ENCODE assay signal across 29 mouse cellular contexts in the genomic region with DNA sequence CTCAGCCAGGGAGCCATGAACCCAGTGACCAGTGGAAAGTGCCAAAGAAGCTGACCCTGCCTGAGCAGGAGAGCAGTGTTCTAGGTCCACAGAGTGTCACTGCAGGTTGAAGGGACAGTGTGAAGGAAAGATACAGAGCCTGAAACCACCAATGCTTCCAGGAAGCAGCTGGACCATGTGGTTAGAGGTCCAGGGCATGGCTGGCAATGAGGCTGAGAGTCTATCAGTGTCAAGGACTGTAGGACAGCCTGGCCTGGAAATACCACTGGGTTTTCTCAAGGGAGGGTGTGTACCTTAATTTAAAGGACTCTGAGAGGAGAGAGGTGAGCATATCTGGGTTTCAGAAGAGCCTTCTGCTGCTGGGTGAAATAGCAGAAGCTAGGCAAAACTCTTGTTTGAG. TPM values are rescaled to one million over a fixed set of nuclear protein-coding genes. Genes with fewer than 3 reads are reported as not detected.
A peak's percentile ranks its signal among the peaks of the same experiment; 100 is the strongest.
DNase-seq lines count a peak whose midpoint lies in the region; ATAC-seq and TF ChIP-seq lines count a peak whose summit lies in the region.
"Had no signal": no experiment of that assay in that cellular context is flagged by ENCODE, and none has a peak within 500 bp of the region (broad histone marks: within the 10 kb centered on the region; RNA-seq: fewer than 3 reads in every experiment).

No protein-coding gene starts in this region.

- ATAC-seq in forebrain, embryonic 16.5 days, result no peak
- ATAC-seq: activated CD4-positive, CD25-positive, alpha-beta regulatory T cell, adult 4 months; CD4-positive, CD25-positive, alpha-beta regulatory T cell, adult 4 months; forebrain, embryonic 14.5 days; hindbrain, postnatal 0 days; inflammation-experienced regulatory T-cells, adult 6 months; intestine, embryonic 16.5 days had no signal

- peak; percentile 36 for TF ChIP-seq CTCF in gastrocnemius, adult 2 months (IDR thresholded peaks at IDR 0.05)
- no peak for TF ChIP-seq CTCF in bone marrow macrophage, adult 2 months (IDR thresholded peaks at IDR 0.05; ENCODE audit: low read depth, low read length)
- no peak for TF ChIP-seq CTCF in embryonic fibroblast, embryonic 13.5 days (IDR thresholded peaks at IDR 0.05; ENCODE audit: borderline replicate concordance, insufficient read depth, low read length)

- no peak overlapping the region for H3K9ac ChIP-seq in forebrain, embryonic 16.5 days (replicated peaks; ENCODE audit: low read depth, low read length)
- H3K9ac ChIP-seq: heart, embryonic 13.5 days; hindbrain, embryonic 14.5 days had no signal

- H3K4me3 ChIP-seq in gastrocnemius, adult 2 months, result no peak overlapping the region
- no peak overlapping the region for H3K4me3 ChIP-seq in bone marrow macrophage, adult 2 months (ENCODE audit: insufficient read depth, low read length)
- no peak overlapping the region for H3K4me3 ChIP-seq in embryonic fibroblast, embryonic 13.5 days (ENCODE audit: insufficient read depth, low read length)
- H3K4me3 ChIP-seq in forebrain, embryonic 16.5 days (replicated peaks; ENCODE audit: low read length), result no peak overlapping the region
- H3K4me3 ChIP-seq: heart, embryonic 10.5 days; heart, embryonic 13.5 days had no signal

- H3K4me2 ChIP-seq in forebrain, embryonic 16.5 days (ENCODE audit: low read length), result no peak overlapping the region
- H3K4me2 ChIP-seq: heart, embryonic 13.5 days; hindbrain, embryonic 14.5 days had no signal

- TF ChIP-seq POLR2A in bone marrow macrophage, adult 2 months (IDR thresholded peaks at IDR 0.05; ENCODE audit: borderline replicate concordance, low read depth, low read length), result no peak
- TF ChIP-seq POLR2A in embryonic fibroblast, embryonic 13.5 days (IDR thresholded peaks at IDR 0.05; ENCODE audit: low read depth, low read length), result no peak

- no peaks in the 10 kb centered on the region for H3K36me3 ChIP-seq in forebrain, embryonic 16.5 days (ENCODE audit: control insufficient read depth, insufficient read depth)
- H3K36me3 ChIP-seq: heart, embryonic 10.5 days; heart, embryonic 13.5 days had no signal

- peak overlapping the region; percentile 83 for H3K27ac ChIP-seq in gastrocnemius, adult 2 months
- peak overlapping the region; percentile 97 for H3K27ac ChIP-seq in bone marrow macrophage, adult 2 months (ENCODE audit: insufficient read depth, low read depth, low read length)
- peak overlapping the region; percentile 95 for H3K27ac ChIP-seq in embryonic fibroblast, embryonic 13.5 days (ENCODE audit: insufficient read depth, low read length)
- no peak overlapping the region for H3K27ac ChIP-seq in forebrain, embryonic 16.5 days (ENCODE audit: low read length)
- H3K27ac ChIP-seq: heart, embryonic 10.5 days; heart, embryonic 13.5 days; hindbrain, embryonic 14.5 days; hindbrain, postnatal 0 days had no signal

- H3K9me3 ChIP-seq in forebrain, embryonic 16.5 days (ENCODE audit: control insufficient read depth, low read length), result no peaks in the 10 kb centered on the region
- H3K9me3 ChIP-seq: heart, embryonic 10.5 days; heart, embryonic 13.5 days had no signal

- H3K4me1 ChIP-seq in bone marrow macrophage, adult 2 months (ENCODE audit: control insufficient read depth, insufficient read depth, low read length), result peaks cover 68% of the 10 kb centered on the region
- peaks cover 36% of the 10 kb centered on the region for H3K4me1 ChIP-seq in embryonic fibroblast, embryonic 13.5 days (ENCODE audit: control insufficient read depth, insufficient read depth, low read length)
- no peaks in the 10 kb centered on the region for H3K4me1 ChIP-seq in forebrain, embryonic 16.5 days (replicated peaks; ENCODE audit: control insufficient read depth, insufficient read depth, low read length)

- DNase-seq in gastrocnemius, adult 2 months, result no peak
- no peak for DNase-seq in gastrocnemius, postnatal 4 days (ENCODE audit: low spot score in 2 of 2)
- DNase-seq in 416B (ENCODE audit: low read depth), result peak; percentile 35
- no peak for DNase-seq in urinary bladder, postnatal 36 days (ENCODE audit: low spot score in 2 of 2)
- DNase-seq in thymus, postnatal 10 days (ENCODE audit: low spot score in 2 of 2), result no peak
- DNase-seq: adrenal gland, adult 8-10 months; adrenal gland, postnatal 25 days; B cell, adult 2 months; cerebellum, adult 11 months; cerebellum, adult 8-10 months; cerebellum, postnatal 10 days; cerebellum, postnatal 36 days; gastrocnemius, postnatal 10 days; gastrocnemius, postnatal 36 days; heart, adult 11 months; heart, postnatal 14 days; heart, postnatal 4 days had no signal

- no peaks in the 10 kb centered on the region for H3K27me3 ChIP-seq in forebrain, embryonic 16.5 days (replicated peaks; ENCODE audit: control insufficient read depth, insufficient read depth, low read length)
- H3K27me3 ChIP-seq: heart, embryonic 13.5 days had no signal

- intact Hi-C loops in gastrocnemius, adult 2 months (cut with DNase I), result no loop called here

RNA-seq across cellular contexts. Expression of a gene that starts 22.2 kb away (rescaled TPM):
- 10 to 100 TPM; 17.6 to 39.4 TPM for total RNA-seq in gastrocnemius, adult 2 months (2021)
- total RNA-seq in gastrocnemius, postnatal 4 days (2021), result 10 to 100 TPM in 1 of 2 experiments, 1 to 10 TPM in 1; 9.0 to 10.7 TPM
- 11.2 and 12.6 TPM in 2 replicates for polyA plus RNA-seq in bone marrow macrophage, adult 2 months (2012; ENCODE audit: insufficient read depth, insufficient read length, missing spikeins)
- polyA plus RNA-seq in embryonic fibroblast, embryonic 13.5 days (2011; ENCODE audit: insufficient read length, low read depth, missing spikeins), result 24.4 and 27.8 TPM in 2 replicates
- 15.6 and 18.4 TPM in 2 replicates for polyA plus RNA-seq in forebrain, embryonic 16.5 days (2015; fragmentation: Nextera tagmentation; extraction: Ambion mirVana)
